Mouse (Mus musculus): ENCODE results near the gene Cyp2f2. TPM values are rescaled to one million over a fixed set of nuclear protein-coding genes. Genes with fewer than 3 reads are reported as not detected.

Cyp2f2 gene
- total and polyA plus RNA-seq, 2 experiments from 2014 or later = 0.05 TPM; not detected in 1

- Histone ChIP-seq H3K27me3 (ENCODE audit: control insufficient read depth, insufficient read depth, low read length) (no peaks in the 10 kb centered on the region), H3K9ac (replicated peaks; ENCODE audit: low read depth, low read length) (no peak overlapping the region), H3K4me1 (ENCODE audit: control insufficient read depth, insufficient read depth) (peaks cover 10% of the 10 kb centered on the region), H3K27ac (ENCODE audit: low read depth) (no peak overlapping the region), H3K4me2 (ENCODE audit: low read depth, low read length) (no peak overlapping the region), H3K36me3 (replicated peaks; ENCODE audit: control insufficient read depth, insufficient read depth, low read length) (peaks cover 38% of the 10 kb centered on the region), H3K4me3 (ENCODE audit: low read depth, low read length) (no peak overlapping the region), H3K9me3 (replicated peaks; ENCODE audit: control insufficient read depth, low read length) (no peaks in the 10 kb centered on the region)
- ATAC-seq (ENCODE audit: insufficient read depth, low read depth) (no peak), DNase-seq (ENCODE audit: low spot score) (no peak)
- TF ChIP-seq EP300 (IDR thresholded peaks at IDR 0.05; ENCODE audit: low read depth) (no peak), CTCF (IDR thresholded peaks at IDR 0.05; ENCODE audit: low read depth) (no peak)
- 92% methylated on average over 15 of the region's 15 CpGs for WGBS
These were observed 54.8 kb downstream of the Cyp2f2 start for GRCm38 (mm10) chr7:27174496-27174895.

- no peak overlapping the region for H3K9ac ChIP-seq (replicated peaks; ENCODE audit: low read depth, low read length)
- DNase-seq (ENCODE audit: low spot score) (no peak), ATAC-seq (ENCODE audit: insufficient read depth, low read depth) (no peak)
- H3K27ac ChIP-seq (ENCODE audit: low read depth) = no peak overlapping the region
- no peaks in the 10 kb centered on the region for H3K9me3 ChIP-seq (replicated peaks; ENCODE audit: control insufficient read depth, low read length)
- no peak overlapping the region for H3K4me2 ChIP-seq (ENCODE audit: low read depth, low read length)
- WGBS = 56% methylated on average over 7 of the region's 7 CpGs
- H3K4me3 ChIP-seq (ENCODE audit: low read depth, low read length) = no peak overlapping the region
- no peak for TF ChIP-seq CTCF (IDR thresholded peaks at IDR 0.05; ENCODE audit: low read depth)
- no peak for TF ChIP-seq EP300 (IDR thresholded peaks at IDR 0.05; ENCODE audit: low read depth)
- no peaks in the 10 kb centered on the region for H3K27me3 ChIP-seq (ENCODE audit: control insufficient read depth, insufficient read depth, low read length)
- peaks cover 12% of the 10 kb centered on the region for H3K4me1 ChIP-seq (ENCODE audit: control insufficient read depth, insufficient read depth)
- peaks cover 38% of the 10 kb centered on the region for H3K36me3 ChIP-seq (replicated peaks; ENCODE audit: control insufficient read depth, insufficient read depth, low read length)
These were observed 55.2 kb downstream of the Cyp2f2 start for GRCm38 (mm10) chr7:27174896-27175295.

GRCm38 (mm10) chr7:27177942-27178323 is 58.2 kb downstream of the Cyp2f2 start:
- Histone ChIP-seq H3K27me3 (ENCODE audit: control insufficient read depth, insufficient read depth, low read length) (no peaks in the 10 kb centered on the region), H3K9ac (replicated peaks; ENCODE audit: low read depth, low read length) (peak overlapping the region; percentile 62; the same call in 1 of the 2 replicates), H3K4me1 (ENCODE audit: control insufficient read depth, insufficient read depth) (peaks cover 12% of the 10 kb centered on the region), H3K27ac (ENCODE audit: low read depth) (peak overlapping the region; percentile 94), H3K9me3 (replicated peaks; ENCODE audit: control insufficient read depth, low read length) (no peaks in the 10 kb centered on the region), H3K36me3 (replicated peaks; ENCODE audit: control insufficient read depth, insufficient read depth, low read length) (peaks cover 15% of the 10 kb centered on the region), H3K4me2 (ENCODE audit: low read depth, low read length) (peak overlapping the region; percentile 59), H3K4me3 (ENCODE audit: low read depth, low read length) (peak overlapping the region; percentile 80)
- ATAC-seq (ENCODE audit: insufficient read depth, low read depth) = no peak
- DNase-seq (ENCODE audit: low spot score) = no peak
- 19% methylated on average over 4 of the region's 4 CpGs for WGBS
- TF ChIP-seq CTCF (IDR thresholded peaks at IDR 0.05; ENCODE audit: low read depth) (no peak), EP300 (IDR thresholded peaks at IDR 0.05; ENCODE audit: low read depth) (no peak)

GRCm38 (mm10) chr7:27178324-27179216 is 58.9 kb downstream of the Cyp2f2 start, which contains the start of gene Rab4b:
Gene Rab4b (minus strand): TSS chr7:27178896.
- DNase-seq (ENCODE audit: low spot score) (peak; percentile 99), ATAC-seq (ENCODE audit: insufficient read depth, low read depth) (peak; percentile 97)
- under 1% methylated on average over 52 of the region's 53 CpGs for WGBS
- TF ChIP-seq CTCF (IDR thresholded peaks at IDR 0.05; ENCODE audit: low read depth) = peak; percentile 59
- TF ChIP-seq EP300 (IDR thresholded peaks at IDR 0.05; ENCODE audit: low read depth) = peak; percentile 81
- Histone ChIP-seq H3K9me3 (replicated peaks; ENCODE audit: control insufficient read depth, low read length) (no peaks in the 10 kb centered on the region), H3K4me3 (ENCODE audit: low read depth, low read length) (peak within 1 kb of the TSS; percentile 80), H3K36me3 (replicated peaks; ENCODE audit: control insufficient read depth, insufficient read depth, low read length) (peaks cover 9% of the 10 kb centered on the region), H3K9ac (replicated peaks; ENCODE audit: low read depth, low read length) (peak within 1 kb of the TSS; percentile 62), H3K4me2 (ENCODE audit: low read depth, low read length) (peak within 1 kb of the TSS; percentile 59), H3K27me3 (ENCODE audit: control insufficient read depth, insufficient read depth, low read length) (no peaks in the 10 kb centered on the region), H3K27ac (ENCODE audit: low read depth) (peak within 1 kb of the TSS; percentile 94), H3K4me1 (ENCODE audit: control insufficient read depth, insufficient read depth) (peaks cover 12% of the 10 kb centered on the region)

- peak overlapping the region; percentile 75 for H3K27ac ChIP-seq (ENCODE audit: low read depth)
- peak overlapping the region; percentile 59 for H3K4me2 ChIP-seq (ENCODE audit: low read depth, low read length)
- H3K27me3 ChIP-seq (ENCODE audit: control insufficient read depth, insufficient read depth, low read length) = no peaks in the 10 kb centered on the region
- H3K36me3 ChIP-seq (replicated peaks; ENCODE audit: control insufficient read depth, insufficient read depth, low read length) = peaks cover 6% of the 10 kb centered on the region
- WGBS = 43% methylated on average over 16 of the region's 16 CpGs
- TF ChIP-seq CTCF (IDR thresholded peaks at IDR 0.05; ENCODE audit: low read depth) (no peak), EP300 (IDR thresholded peaks at IDR 0.05; ENCODE audit: low read depth) (no peak)
- ATAC-seq (ENCODE audit: insufficient read depth, low read depth) (no peak), DNase-seq (ENCODE audit: low spot score) (no peak)
- peak overlapping the region; percentile 80 for H3K4me3 ChIP-seq (ENCODE audit: low read depth, low read length)
- H3K4me1 ChIP-seq (ENCODE audit: control insufficient read depth, insufficient read depth) = peaks cover 12% of the 10 kb centered on the region
- no peak overlapping the region for H3K9ac ChIP-seq (replicated peaks; ENCODE audit: low read depth, low read length)
- H3K9me3 ChIP-seq (replicated peaks; ENCODE audit: control insufficient read depth, low read length) = no peaks in the 10 kb centered on the region
These were observed 59.7 kb downstream of the Cyp2f2 start for GRCm38 (mm10) chr7:27179217-27179918.

Measured in heart, postnatal 0 days (tissue).